Mouse (Mus musculus): ENCODE data around the gene Lrmda. TPM values are rescaled to one million over a fixed set of nuclear protein-coding genes. Genes with fewer than 3 reads are reported as not detected.

The Lrmda gene
- total and polyA plus RNA-seq, 3 experiments: 5.1 to 5.9 TPM; not detected in 1

GRCm38 (mm10) chr14:22014315-22014714 is 5.2 kb upstream of the Lrmda start:
- no peak overlapping the region for H3K27ac ChIP-seq (ENCODE audit: control insufficient read depth, low read depth, low read length)
- H3K9me3 ChIP-seq (replicated peaks; ENCODE audit: insufficient read depth, low read length): no peaks in the 10 kb centered on the region
- H3K4me1 ChIP-seq (ENCODE audit: control insufficient read depth in 1 of 2, insufficient read depth in 2 of 2, low read length in 2 of 2): peaks cover 0 to 3% of the 10 kb centered on the region in 2 experiments; a peak in 2 of 4 replicates
- no peak for DNase-seq (ENCODE audit: low read depth, low spot score)
- H3K36me3 ChIP-seq (ENCODE audit: control insufficient read depth in 1 of 2, insufficient read depth in 2 of 2, low read length in 2 of 2): no peaks in the 10 kb centered on the region
- H3K9ac ChIP-seq (ENCODE audit: control insufficient read depth, low read depth, low read length, poor library complexity, severe bottlenecking): no peak overlapping the region
- no peak overlapping the region for H3K4me3 ChIP-seq (ENCODE audit: control insufficient read depth in 1 of 2, insufficient read depth in 1 of 2, low read depth in 2 of 2, low read length in 2 of 2)
- TF ChIP-seq MAZ (IDR thresholded peaks at IDR 0.05; ENCODE audit: low read depth, low read length) (no peak), USF2 (IDR thresholded peaks at IDR 0.05; ENCODE audit: borderline replicate concordance in 1 of 2, insufficient read depth in 1 of 2, low read depth in 1 of 2, low read length in 2 of 2) (no peak), ZC3H11A (IDR thresholded peaks at IDR 0.05; ENCODE audit: low read depth, low read length) (no peak), ZNF384 (IDR thresholded peaks at IDR 0.05; ENCODE audit: low read depth, low read length) (no peak), ELF1 (IDR thresholded peaks at IDR 0.05; ENCODE audit: low read depth, low read length) (no peak), TBP (IDR thresholded peaks at IDR 0.05; ENCODE audit: low read depth, low read length) (no peak), MXI1 (IDR thresholded peaks at IDR 0.05; ENCODE audit: low read depth, low read length) (no peak), SIN3A (IDR thresholded peaks at IDR 0.05; ENCODE audit: low read length) (no peak), ZMIZ1 (IDR thresholded peaks at IDR 0.05; ENCODE audit: low read depth, low read length) (no peak), MAX (IDR thresholded peaks at IDR 0.05; ENCODE audit: low read length) (no peak), E2F4 (IDR thresholded peaks at IDR 0.05; ENCODE audit: borderline replicate concordance, low read depth, low read length) (no peak), GABPA (IDR thresholded peaks at IDR 0.05; ENCODE audit: low read depth, low read length) (no peak), POLR2A (IDR thresholded peaks at IDR 0.05; ENCODE audit: control insufficient read depth in 1 of 2, insufficient read depth in 1 of 2, low read depth in 1 of 2, low read length in 2 of 2, poor library complexity in 1 of 2) (no peak), RAD21 (IDR thresholded peaks at IDR 0.05; ENCODE audit: low read depth, low read length) (no peak), MEF2A (IDR thresholded peaks at IDR 0.05; ENCODE audit: extremely low read depth, insufficient replicate concordance, low read depth, low read length, poor library complexity, severe bottlenecking) (no peak), CHD1 (IDR thresholded peaks at IDR 0.05; ENCODE audit: low read depth, low read length) (no peak), HCFC1 (IDR thresholded peaks at IDR 0.05; ENCODE audit: low read depth, low read length) (no peak), CTCF (IDR thresholded peaks at IDR 0.05 in 2 of 3, conservative IDR thresholded peaks at IDR 0.05 in 1 of 3; ENCODE audit: control insufficient read depth in 1 of 3, insufficient read depth in 1 of 3, low read depth in 2 of 3, low read length in 3 of 3, poor library complexity in 1 of 3, severe bottlenecking in 1 of 3) (no peak), POLR2AphosphoS2 (IDR thresholded peaks at IDR 0.05; ENCODE audit: low read length) (no peak), POLR2AphosphoS5 (IDR thresholded peaks at IDR 0.05; ENCODE audit: borderline replicate concordance, low read depth, low read length) (no peak)
- no peaks in the 10 kb centered on the region; the same call in 1 of the 2 replicates for H3K79me2 ChIP-seq (ENCODE audit: control insufficient read depth, insufficient read depth, low read length, poor library complexity)
- H3K27me3 ChIP-seq (ENCODE audit: control insufficient read depth in 1 of 2, insufficient read depth in 2 of 2, low read length in 2 of 2): no peaks in the 10 kb centered on the region

GRCm38 (mm10) chr14:22014781-22015180 is 4.7 kb upstream of the Lrmda start:
- TF ChIP-seq CTCF (IDR thresholded peaks at IDR 0.05 in 2 of 3, conservative IDR thresholded peaks at IDR 0.05 in 1 of 3; ENCODE audit: control insufficient read depth in 1 of 3, insufficient read depth in 1 of 3, low read depth in 2 of 3, low read length in 3 of 3, poor library complexity in 1 of 3, severe bottlenecking in 1 of 3): no peak
- TF ChIP-seq MYC (IDR thresholded peaks at IDR 0.05; ENCODE audit: low read depth, low read length): no peak
- no peak for TF ChIP-seq RCOR1 (IDR thresholded peaks at IDR 0.05; ENCODE audit: low read depth, low read length)
- TF ChIP-seq USF2 (IDR thresholded peaks at IDR 0.05; ENCODE audit: borderline replicate concordance in 1 of 2, insufficient read depth in 1 of 2, low read depth in 1 of 2, low read length in 2 of 2): no peak
- TF ChIP-seq RAD21 (IDR thresholded peaks at IDR 0.05; ENCODE audit: low read depth, low read length): no peak
- no peak for TF ChIP-seq GATA1 (IDR thresholded peaks at IDR 0.05; ENCODE audit: low read depth, low read length)
- no peak for TF ChIP-seq JUND (IDR thresholded peaks at IDR 0.05; ENCODE audit: low read depth, low read length)
- no peak for TF ChIP-seq CHD1 (IDR thresholded peaks at IDR 0.05; ENCODE audit: low read depth, low read length)
- no peak for TF ChIP-seq MAFK (IDR thresholded peaks at IDR 0.05; ENCODE audit: borderline replicate concordance, low read depth, low read length)
- no peak for TF ChIP-seq TCF12 (IDR thresholded peaks at IDR 0.05; ENCODE audit: low read depth, low read length)
- no peak for TF ChIP-seq SMC3 (IDR thresholded peaks at IDR 0.05; ENCODE audit: low read depth, low read length)
- Histone ChIP-seq H3K79me2 (ENCODE audit: control insufficient read depth, insufficient read depth, low read length, poor library complexity) (no peaks in the 10 kb centered on the region; the same call in 1 of the 2 replicates), H3K27ac (ENCODE audit: control insufficient read depth, low read depth, low read length) (no peak overlapping the region), H3K27me3 (ENCODE audit: control insufficient read depth in 1 of 2, insufficient read depth in 2 of 2, low read length in 2 of 2) (no peaks in the 10 kb centered on the region), H3K4me3 (ENCODE audit: control insufficient read depth in 1 of 2, insufficient read depth in 1 of 2, low read depth in 2 of 2, low read length in 2 of 2) (no peak overlapping the region), H3K36me3 (ENCODE audit: control insufficient read depth in 1 of 2, insufficient read depth in 2 of 2, low read length in 2 of 2) (no peaks in the 10 kb centered on the region), H3K4me1 (ENCODE audit: control insufficient read depth in 1 of 2, insufficient read depth in 2 of 2, low read length in 2 of 2) (peaks cover 0 to 3% of the 10 kb centered on the region in 2 experiments; a peak in 2 of 4 replicates), H3K9me3 (replicated peaks; ENCODE audit: insufficient read depth, low read length) (no peaks in the 10 kb centered on the region), H3K9ac (ENCODE audit: control insufficient read depth, low read depth, low read length, poor library complexity, severe bottlenecking) (no peak overlapping the region)
- no peak for DNase-seq (ENCODE audit: low read depth, low spot score)
